Mouse (Mus musculus) heart, adult 18-20 months (tissue): ENCODE measurements around the gene Ypel5. TPM values are rescaled to one million over a fixed set of nuclear protein-coding genes. Genes with fewer than 3 reads are reported as not detected.

Experiments
- DNase-seq, 2 experiments: peaks; one replicate each; pipeline ENCODE4 v3.0.0; 2021 to 2022; ENCODE audit warnings: mixed read lengths in 1 of 2
- total RNA-seq, 2 experiments: library from RNA; stranded (reverse); gene quantifications; 2 replicates each; pipeline ENCODE4 v1.2.3; 2021

Gene Ypel5
- total RNA-seq, 2 experiments from 2014 or later, result 39.3 to 42.8 TPM

DNA sequence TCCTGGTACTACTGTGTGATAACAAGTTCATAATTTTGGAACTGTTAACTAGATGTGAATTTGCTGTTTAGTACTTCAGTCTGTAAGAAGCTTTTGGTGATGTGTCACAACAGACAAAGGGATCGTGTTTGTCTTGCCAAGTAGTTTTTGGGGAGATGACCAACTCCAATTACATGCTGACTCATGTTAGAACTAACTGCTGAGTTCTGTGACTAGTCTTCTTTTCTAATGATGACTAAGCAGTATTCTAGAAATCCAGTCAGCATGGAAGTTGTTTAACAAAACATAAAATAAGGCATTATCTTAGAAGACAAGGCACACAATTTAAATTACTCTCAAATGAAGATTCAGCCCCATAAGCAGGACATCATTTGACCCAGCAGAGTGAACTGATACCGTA lies 2.7 kb downstream of the Ypel5 start:
- DNase-seq, result no peak

DNA sequence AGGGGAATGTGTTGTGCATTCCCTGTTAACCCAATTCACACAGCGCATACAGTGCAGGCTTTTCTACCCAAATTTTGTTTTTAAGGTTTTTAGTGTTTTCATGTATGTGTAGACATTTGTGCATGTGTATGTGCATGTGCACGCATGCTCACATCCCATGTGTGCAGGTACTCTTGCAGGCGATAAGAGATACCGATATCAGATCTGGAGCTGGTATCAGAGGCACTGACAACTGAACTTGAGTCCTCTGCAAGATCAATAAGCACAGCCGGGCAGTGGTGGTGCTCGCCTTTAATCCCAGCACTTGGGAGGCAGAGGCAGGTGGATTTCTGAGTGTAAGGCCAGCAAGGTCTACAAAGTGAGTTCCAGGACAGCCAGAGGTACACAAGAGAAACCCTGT lies 8.1 kb downstream of the Ypel5 start:
- no peak for DNase-seq

DNA sequence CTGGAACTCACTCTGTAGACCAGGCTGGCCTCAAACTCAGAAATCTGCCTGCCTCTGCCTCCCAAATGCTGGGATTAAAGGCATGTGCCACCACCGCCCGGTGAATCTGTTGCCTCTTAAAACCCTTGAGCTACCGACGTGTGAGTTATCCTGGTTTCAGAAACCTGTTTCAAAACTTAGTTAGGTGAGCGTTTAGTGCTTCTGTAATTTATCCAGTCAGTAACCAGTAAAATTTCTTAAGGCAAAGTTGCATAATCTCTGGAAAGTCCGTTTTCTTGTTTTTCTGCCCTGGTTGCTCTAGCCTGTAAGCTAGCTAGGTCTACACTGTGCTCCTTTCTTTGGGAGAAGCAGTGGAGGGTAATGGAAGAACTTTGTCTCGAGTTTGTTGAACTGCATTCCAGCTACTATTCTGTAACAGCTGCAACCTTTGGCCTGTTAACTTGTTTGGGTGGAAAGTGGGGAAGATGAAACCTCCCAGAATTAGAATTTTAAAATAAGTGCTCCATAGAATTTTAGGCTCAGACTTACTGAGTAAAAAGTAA lies 8.8 kb downstream of the Ypel5 start:
- no peak for DNase-seq

DNA sequence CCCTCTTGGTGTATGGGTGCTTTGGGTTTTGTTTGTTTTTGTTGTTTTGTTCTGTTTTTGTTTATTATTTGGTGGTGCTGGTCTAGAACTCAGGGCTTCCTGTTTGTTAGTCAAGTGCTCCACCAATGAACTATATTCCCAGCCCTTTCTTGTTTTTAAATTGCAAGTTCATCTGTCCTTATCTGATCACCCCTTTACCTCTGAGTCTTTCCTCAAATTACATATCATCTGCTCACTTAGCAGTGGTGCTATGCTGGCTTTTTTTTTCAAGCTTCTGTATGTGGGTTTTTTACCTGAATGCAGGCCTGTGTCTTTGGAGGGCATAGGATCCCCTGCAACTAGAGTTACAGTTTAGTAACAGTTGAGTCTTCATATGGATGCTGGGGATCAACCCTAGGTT lies 9.3 kb downstream of the Ypel5 start:
- no peak for DNase-seq

DNA sequence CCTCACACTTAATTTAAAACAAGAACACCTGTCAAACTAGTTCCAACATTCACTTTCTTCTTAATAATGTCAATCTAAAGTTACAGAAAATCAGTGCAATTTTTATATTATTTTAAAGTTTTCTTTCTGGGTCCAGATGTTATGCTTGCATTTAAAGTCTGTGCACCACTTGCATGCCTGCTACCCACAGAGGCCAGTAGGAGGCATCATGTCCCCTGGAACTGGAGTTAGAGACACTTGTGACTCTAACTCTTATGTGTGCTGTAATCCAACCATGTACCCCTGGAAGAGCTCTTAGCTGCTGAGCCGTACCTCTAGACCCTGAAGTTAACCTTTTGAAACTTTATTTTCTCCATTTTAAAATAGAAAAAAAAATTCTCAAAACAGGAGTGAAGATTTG lies 19.0 kb downstream of the Ypel5 start:
- no peak for DNase-seq

DNA sequence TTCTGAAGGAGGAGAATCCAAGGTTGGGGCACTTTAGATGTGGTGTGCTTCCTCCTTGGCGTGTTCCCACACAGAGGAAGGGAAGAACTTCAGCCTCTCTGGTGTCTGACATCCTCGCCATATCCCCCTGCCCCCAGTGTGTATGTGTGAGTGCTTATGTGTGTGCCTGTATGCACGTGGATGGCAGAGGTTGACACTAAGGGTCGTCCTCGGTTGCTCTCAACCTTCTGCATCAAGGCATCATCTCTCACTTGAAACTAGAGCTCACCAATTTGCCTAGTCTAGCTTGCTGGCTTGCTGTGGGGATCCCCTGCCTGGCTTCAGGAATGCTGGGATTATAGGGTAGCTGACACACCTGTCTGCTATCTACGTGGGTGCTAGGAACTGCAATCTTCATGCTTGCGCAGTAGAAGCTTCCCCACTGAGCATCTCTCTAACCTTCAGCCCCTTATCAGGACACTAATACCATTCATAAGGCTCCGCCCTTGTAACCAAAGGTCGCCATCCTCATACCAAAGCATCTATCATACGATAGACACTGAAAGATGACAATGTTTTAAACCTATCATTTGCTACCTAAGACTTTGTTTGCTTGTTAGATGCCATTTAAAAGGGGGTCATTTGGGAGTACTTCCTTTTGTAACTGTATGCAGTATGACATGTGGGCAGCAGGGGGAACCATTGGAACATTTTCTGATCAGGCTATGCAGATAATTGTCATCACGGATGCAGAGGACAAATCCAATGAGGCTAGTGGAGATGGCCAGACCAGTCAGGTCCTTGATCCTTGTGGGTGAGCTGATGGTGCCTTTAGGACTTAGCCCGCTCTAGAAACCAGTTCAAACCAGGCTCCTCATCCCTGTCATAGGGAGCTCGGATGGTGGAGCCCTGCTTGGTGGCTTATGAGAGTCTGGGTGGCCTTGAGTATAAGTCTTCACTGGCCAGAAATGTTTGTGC lies 21.7 kb downstream of the Ypel5 start:
- peak; percentile 42 to 84 for DNase-seq

DNA sequence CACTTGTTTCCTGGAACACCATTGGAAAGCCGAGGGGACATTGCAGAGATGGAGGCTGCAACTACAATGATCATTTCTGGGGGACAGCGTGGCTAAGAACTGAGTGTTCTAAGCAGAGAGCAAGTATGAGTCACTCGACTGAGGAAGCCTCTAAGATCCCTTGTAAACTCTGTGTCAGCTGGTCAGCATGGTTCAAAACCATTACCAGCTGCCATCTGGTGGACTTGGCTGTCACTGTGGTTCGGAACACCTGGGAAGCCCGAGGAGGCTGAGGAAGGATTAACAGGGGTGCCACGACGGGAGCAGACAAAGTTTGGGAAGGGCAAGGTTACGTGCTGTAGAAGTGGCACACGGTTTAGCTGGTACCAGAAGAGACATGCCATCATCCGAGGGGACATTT lies 27.0 kb downstream of the Ypel5 start:
- DNase-seq, result peak in 1 of 2 experiments; percentile 15

DNA sequence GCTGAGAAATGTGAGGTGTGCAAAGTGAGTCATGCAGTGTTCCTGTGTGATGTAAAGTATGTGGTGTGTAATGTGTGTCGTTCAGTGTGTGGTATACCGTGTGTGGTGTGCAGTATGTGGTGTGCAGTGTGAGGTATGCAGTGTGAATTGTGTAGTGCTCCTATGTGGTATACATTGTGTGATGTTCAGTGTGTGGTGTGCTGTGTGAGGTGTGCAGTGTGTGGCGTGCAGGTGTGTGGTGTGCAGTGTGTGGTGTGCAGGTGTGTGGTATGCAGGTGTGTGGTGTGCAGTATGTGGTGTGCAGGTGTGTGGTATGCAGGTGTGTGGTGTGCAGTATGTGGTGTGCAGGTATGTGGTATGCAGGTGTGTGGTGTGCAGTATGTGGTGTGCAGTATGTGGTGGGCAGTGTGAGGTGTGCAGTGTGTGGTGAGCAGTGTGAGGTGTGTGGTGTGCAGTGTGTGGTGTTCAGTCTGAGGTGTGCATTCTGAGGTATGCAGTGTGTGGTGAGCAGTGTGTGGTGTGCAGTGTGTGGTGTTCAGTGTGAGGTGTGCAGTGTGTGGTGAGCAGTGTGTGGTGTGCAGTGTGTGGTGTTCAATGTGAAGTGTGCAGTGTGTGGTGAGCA lies 30.5 kb downstream of the Ypel5 start:
- DNase-seq, result no peak

DNA sequence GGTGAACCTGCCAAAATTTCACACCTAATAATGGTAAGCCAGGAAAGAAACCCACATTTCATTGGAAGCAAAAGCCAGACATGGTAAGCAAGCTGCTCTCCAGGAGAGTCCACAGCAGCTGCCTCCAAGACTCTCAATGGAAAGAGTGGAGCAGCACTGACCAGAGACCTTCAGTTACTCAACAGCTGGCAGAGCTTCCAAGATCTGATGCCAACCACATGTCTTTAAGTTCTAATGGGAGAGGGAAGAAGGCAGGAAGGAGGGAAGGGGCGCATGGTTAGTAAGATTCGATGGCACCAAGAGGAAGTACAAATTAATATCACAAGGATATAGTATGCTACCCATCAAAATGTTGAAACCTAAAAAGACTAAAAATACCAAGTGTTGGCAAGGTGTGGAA lies 31.9 kb downstream of the Ypel5 start:
- no peak for DNase-seq

DNA sequence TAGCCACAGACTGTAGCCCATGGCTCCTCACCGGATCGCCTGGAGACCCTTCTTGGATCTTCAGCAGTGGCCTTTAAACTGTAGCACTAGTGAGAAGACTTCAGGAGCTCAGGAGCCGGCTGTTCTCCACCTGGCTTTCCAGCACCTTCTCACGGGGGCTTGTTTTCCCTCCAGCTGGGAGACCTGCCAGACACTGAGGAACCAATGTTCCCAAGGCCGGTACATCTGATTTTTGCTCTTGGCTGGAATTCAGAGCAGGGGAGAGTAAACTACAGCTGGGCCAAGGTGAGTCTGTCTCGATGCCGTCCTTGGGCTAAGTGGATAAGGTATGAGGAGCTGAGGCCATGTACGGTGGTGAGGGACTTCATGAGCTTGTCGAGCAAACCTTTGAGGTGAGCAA lies 42.7 kb downstream of the Ypel5 start:
- peak; percentile 40 to 42 for DNase-seq

DNA sequence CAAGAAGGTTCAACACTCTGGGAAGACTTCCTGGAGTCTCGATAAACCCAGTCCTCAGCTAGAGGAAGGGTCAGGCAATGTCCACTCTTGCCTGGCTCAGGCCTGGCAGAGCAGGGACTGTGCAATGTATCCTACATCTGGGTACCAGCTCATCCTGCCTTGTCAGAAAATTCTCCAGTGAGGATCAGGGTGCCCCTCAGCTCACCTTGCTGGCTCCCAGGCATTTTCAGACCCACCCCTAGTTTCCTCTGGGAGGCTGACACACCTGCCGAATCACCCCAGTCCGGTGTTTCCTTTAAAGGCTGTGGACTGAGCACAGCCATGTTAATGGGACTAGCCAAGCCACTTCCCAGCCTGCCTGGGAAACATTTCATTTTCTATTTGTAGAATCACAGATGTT lies 43.9 kb downstream of the Ypel5 start:
- no peak for DNase-seq

DNA sequence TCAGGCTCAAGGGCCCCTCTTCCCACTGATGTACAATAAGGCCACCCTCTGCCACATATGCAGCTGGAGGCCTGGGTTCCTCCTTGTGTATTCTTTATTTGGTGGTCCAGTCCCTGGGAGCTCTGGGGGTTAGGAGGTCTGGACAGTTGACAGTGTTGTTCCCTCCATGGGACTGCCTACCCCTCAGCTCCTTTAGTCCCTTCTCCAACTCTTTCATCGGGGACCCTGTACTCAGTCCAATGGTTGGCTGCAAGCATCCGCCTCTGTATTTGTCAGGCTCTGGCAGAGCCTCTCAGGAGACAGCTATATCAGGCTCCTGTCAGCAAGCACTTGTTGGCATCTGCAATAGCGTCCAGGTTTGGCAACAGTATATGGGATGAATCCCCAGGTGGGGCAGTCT lies 44.8 kb downstream of the Ypel5 start:
- DNase-seq, result no peak

DNA sequence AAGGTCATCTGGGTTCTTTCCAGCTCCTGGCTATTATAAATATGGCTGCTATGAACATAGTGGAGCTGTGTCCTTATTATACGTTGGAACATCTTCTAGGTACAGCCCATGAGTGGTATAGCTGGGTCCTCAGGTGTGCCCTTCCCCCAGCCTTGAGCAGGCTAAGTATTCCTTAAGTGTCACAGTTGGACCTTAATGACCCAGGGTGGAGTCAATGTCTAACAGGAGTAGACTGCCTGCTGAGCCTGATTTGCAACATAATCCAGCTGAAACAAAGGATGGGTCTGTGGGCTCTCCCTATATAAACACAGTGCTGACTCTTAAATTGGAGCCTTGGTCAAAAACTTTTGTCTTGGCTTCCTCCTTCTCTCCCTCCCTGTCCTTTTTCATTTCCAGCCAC lies 45.6 kb downstream of the Ypel5 start:
- DNase-seq, result no peak

DNA sequence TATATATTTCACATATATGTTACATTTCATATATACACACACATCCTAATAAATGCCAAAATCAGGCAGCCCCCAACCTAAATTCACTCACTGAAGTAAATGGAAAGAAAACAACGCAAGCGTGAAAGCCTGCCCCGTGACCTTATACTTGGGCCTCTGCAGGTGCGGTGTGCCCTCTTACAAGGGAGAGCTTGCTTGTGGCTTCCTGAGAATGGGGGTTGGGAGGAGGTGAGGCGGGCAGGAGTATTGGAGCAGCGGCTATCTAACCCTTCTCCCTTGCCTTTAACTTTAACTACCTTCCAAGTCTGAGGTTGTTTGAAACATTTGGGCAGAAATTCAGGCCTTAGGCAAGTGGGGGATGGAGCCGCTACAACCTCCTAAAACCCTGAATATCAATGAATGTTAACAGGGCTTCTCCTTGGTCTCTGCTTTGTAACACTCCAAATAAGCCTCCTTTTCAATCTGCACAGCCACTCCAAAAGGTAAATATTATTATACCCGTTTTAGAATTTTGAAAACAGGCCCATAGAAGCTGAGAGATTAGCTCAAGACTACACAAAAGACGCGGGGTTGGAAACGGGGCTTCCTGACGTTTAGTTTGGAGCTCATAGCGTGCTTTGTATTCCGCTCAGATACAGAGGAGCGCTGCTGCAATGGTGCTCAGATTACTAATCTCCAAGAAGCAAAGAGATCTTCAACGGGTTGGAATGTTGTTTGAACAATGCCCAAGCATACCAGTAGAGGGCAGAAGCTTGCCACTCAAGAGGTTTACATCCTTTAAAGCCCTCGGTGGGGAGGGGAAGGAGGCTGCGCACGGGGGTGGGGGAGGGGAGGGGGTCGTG lies 53.5 kb downstream of the Ypel5 start:
- DNase-seq, result peak; percentile 72 to 84

DNA sequence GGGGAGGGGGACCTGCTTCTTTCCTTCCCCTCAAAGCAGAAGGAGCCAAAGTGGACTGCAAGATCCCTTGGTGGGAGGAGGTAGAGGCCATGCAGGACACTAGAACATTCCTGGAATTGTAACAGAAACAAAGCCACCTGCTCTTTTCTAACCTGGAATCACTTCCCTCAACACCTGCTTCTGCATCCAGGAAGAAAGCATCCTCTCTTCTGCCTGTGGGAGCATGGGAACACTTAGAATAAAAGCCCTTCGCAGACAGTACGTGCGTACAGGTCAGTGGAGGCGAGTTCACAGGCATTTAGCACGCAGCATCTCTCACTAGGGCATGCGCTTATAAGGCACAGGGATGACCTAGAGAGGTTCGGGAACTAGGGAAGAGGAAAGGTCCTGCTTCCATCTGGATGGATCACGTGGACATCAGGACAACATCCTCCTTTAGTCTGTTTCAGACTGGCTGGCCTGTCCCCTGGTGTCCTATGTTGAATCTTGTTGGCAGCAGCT lies 54.2 kb downstream of the Ypel5 start:
- DNase-seq, result peak in 1 of 2 experiments; percentile 29

DNA sequence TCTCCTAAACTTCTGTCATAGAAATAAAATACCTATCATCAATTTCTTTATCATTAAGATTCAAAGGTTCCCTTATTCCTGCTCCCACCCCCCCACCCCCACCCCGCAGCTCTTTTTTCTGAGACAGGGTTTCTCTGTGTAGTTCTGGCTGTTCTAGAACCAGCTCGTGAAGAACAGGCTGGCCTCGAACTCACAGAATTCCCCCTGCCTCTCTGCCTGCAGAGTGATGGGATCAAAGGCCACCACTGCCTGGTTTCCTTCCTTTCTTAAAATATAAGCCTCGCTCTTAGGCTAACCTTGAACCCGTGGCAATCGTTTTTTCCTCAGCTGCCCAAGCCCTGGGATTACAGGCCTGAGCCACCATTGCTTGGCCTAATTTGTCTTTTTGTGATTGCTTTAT lies 55.3 kb downstream of the Ypel5 start:
- no peak for DNase-seq

DNA sequence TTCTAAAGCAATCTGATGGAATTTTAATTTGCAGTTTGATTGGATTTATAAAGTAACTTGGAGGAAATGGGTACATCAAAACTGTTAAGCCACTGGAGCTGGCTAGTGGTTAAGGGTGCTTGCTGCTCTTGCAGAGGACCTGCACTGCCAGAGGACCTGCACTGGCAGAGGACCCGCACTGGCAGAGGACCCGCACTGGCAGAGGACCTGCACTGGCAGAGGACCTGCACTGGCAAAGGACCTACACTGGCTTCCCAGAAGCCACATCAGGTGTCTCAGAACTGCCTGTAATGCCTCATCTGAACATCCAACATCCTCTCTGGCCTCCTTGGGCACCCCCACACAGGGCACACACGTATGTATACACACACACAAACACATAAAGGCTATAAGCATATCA lies 59.3 kb downstream of the Ypel5 start:
- no peak for DNase-seq

DNA sequence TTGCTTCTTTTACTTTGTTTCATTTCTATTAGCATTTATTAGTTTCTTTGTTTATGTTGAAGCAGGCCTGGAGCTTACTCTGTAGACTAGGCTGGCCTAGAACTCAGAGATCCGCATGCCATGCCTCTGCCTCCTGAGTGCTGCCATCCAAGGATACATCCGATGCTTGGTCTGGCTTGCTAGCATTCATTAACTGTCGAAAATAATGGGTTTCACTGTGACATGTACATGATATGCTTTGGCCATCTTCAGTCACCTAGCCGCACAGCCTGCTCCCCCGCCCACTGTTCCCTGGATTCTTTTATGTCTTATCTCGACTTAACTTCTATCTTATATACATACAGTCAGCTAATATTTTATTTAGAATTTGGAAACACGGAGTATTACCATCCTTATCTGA lies 60.8 kb downstream of the Ypel5 start:
- DNase-seq, result no peak

DNA sequence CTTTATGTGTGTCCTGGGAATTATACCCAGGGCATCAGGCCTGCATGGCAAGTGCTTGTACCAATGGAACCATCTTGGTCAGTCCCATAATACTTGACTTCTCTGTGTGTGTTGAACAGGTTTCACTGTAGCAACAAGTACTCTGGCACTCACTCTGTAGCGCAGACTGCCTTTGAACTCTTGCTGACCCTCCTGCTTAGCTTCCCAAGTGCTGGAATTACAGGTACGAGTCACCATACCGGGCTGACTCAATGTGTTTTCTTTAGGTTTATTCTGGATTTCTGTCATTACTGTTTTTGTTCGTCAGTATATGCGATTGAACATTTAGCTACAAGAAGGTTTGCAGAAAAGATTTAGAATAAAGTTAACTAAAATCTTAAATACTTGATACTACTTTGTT lies 61.7 kb downstream of the Ypel5 start:
- no peak for DNase-seq

DNA sequence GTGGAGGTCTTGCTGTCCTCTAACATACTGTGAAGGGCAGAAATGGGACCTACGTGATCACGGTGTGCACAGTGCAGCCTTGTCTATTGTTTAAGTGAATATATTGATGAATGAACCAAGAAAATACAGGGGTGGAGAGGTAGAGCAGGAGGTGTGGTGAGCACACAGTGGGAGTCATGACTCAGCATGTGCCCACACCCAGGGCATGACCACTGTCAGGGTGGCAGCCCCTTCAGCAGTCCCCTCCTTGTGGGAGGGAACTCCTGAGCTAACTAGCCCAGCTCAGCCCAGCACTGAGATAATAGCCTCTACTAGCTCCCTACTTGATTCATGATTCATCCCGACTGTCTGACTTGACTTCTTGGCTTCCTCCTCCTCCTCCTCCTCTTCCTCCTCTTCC lies 62.5 kb downstream of the Ypel5 start:
- no peak for DNase-seq
